Mouse (Mus musculus) embryonic facial prominence, embryonic 13.5 days (tissue): ENCODE measurements around the gene Stap2. TPM values are rescaled to one million over a fixed set of nuclear protein-coding genes. Genes with fewer than 3 reads are reported as not detected.

Experiments
- ATAC-seq: fragments of 200-750 bp; cut with Nextera tagmentation; 2 replicates; pipeline ENCODE4 v1.8.0; 2017; ENCODE audit warnings: low read depth; ENCODE audit not compliant: insufficient number of reproducible peaks, insufficient read depth, low FRiP score, low TSS enrichment
- H3K27ac ChIP-seq: fragments of 300-500 bp; sonication (generic); 2 replicates; pipeline ENCODE4 v1.5.1; 2015; ENCODE audit warnings: moderate library complexity, mild to moderate bottlenecking, inconsistent platforms
- H3K27me3 ChIP-seq: fragments of 300-500 bp; sonication (generic); 2 replicates; pipeline ENCODE4 v1.6.1; 2015; ENCODE audit warnings: mild to moderate bottlenecking, inconsistent platforms
- H3K36me3 ChIP-seq: fragments of 300-500 bp; sonication (generic); 2 replicates; pipeline ENCODE4 v1.6.1; 2015; ENCODE audit warnings: mild to moderate bottlenecking, inconsistent platforms
- H3K4me1 ChIP-seq: fragments of 300-500 bp; sonication (generic); 2 replicates; pipeline ENCODE4 v1.6.1; 2015; ENCODE audit warnings: inconsistent platforms
- H3K4me2 ChIP-seq: fragments of 300-500 bp; sonication (generic); 2 replicates; pipeline ENCODE4 v1.6.1; 2015; ENCODE audit warnings: moderate library complexity, mild to moderate bottlenecking, inconsistent platforms
- H3K4me3 ChIP-seq: fragments of 300-500 bp; sonication (generic); 2 replicates; pipeline ENCODE4 v1.5.1; 2015; ENCODE audit warnings: mild to moderate bottlenecking, inconsistent platforms
- H3K9ac ChIP-seq: fragments of 300-500 bp; sonication (generic); 2 replicates; pipeline ENCODE4 v1.6.1; 2015; ENCODE audit warnings: mild to moderate bottlenecking, inconsistent platforms
- H3K9me3 ChIP-seq: fragments of 300-500 bp; sonication (generic); 2 replicates; pipeline ENCODE4 v1.6.1; 2016; ENCODE audit warnings: inconsistent platforms
- WGBS: fragments of 180-500 bp; shearing (Covaris S2); methylation state at CpG from one replicate; pipeline ENCODE4 v1.1.7; 2015; ENCODE audit warnings: mixed read lengths; 5-methylcytosine and 5-hydroxymethylcytosine counted together
- polyA plus RNA-seq: library from polyadenylated mRNA; unstranded; fragments of >200 nt; fragmentation: Nextera tagmentation; extraction: Ambion mirVana; gene quantifications from 2 replicates; pipeline ENCODE4 v1.2.1, GENCODE M21; 2015

Stap2 gene
- polyA plus RNA-seq, 1 experiment from 2014 or later, result 10.2 TPM

- Histone ChIP-seq H3K4me2 (no peak overlapping the region), H3K4me1 (peaks cover 17% of the 10 kb centered on the region), H3K4me3 (no peak overlapping the region), H3K9me3 (no peaks in the 10 kb centered on the region), H3K27me3 (no peaks in the 10 kb centered on the region), H3K36me3 (peaks cover 65% of the 10 kb centered on the region), H3K9ac (no peak overlapping the region), H3K27ac (peak overlapping the region; percentile 16; the same call in 1 of the 2 replicates)
- ATAC-seq, result no peak
- WGBS, result 89% methylated on average over 5 of the region's 5 CpGs
Measured at GRCm38 (mm10) chr17:56023386-56023785, 18.0 kb upstream of the Stap2 start.

GRCm38 (mm10) chr17:56022989-56023290 lies 17.6 kb upstream of the Stap2 start:
- H3K4me1 ChIP-seq, result peaks cover 17% of the 10 kb centered on the region
- H3K9me3 ChIP-seq, result no peaks in the 10 kb centered on the region
- WGBS, result 92% methylated on average over 4 of the region's 4 CpGs
- no peak overlapping the region for H3K9ac ChIP-seq
- no peaks in the 10 kb centered on the region for H3K27me3 ChIP-seq
- H3K36me3 ChIP-seq, result peaks cover 65% of the 10 kb centered on the region
- ATAC-seq, result no peak
- H3K4me2 ChIP-seq, result no peak overlapping the region
- no peak overlapping the region for H3K27ac ChIP-seq
- H3K4me3 ChIP-seq, result no peak overlapping the region

- no peak overlapping the region for H3K4me2 ChIP-seq
- no peaks in the 10 kb centered on the region for H3K27me3 ChIP-seq
- H3K4me1 ChIP-seq, result peaks cover 18% of the 10 kb centered on the region
- H3K36me3 ChIP-seq, result peaks cover 65% of the 10 kb centered on the region
- H3K9ac ChIP-seq, result no peak overlapping the region
- H3K9me3 ChIP-seq, result no peaks in the 10 kb centered on the region
- ATAC-seq, result no peak
- no peak overlapping the region for H3K27ac ChIP-seq
- 45% methylated on average over 2 of the region's 2 CpGs for WGBS
- H3K4me3 ChIP-seq, result no peak overlapping the region
Measured at GRCm38 (mm10) chr17:56022131-56022988, 17.0 kb upstream of the Stap2 start.

- 78% methylated on average over 4 of the region's 4 CpGs for WGBS
- no peak overlapping the region for H3K4me3 ChIP-seq
- peaks cover 23% of the 10 kb centered on the region for H3K4me1 ChIP-seq
- no peak overlapping the region for H3K4me2 ChIP-seq
- 0 out of 2 replicates have a peak overlapping the region, but pooled peaks have one; percentile 21 for H3K9ac ChIP-seq
- no peak overlapping the region for H3K27ac ChIP-seq
- H3K9me3 ChIP-seq, result no peaks in the 10 kb centered on the region
- no peak for ATAC-seq
- no peaks in the 10 kb centered on the region for H3K27me3 ChIP-seq
- H3K36me3 ChIP-seq, result peaks cover 65% of the 10 kb centered on the region
Measured at GRCm38 (mm10) chr17:56021161-56021910, 16.0 kb upstream of the Stap2 start.

- H3K27ac ChIP-seq, result 0 out of 2 replicates have a peak overlapping the region, but pooled peaks have one; percentile 16
- ATAC-seq, result no peak
- H3K9ac ChIP-seq, result no peak overlapping the region
- H3K27me3 ChIP-seq, result no peaks in the 10 kb centered on the region
- no peak overlapping the region for H3K4me3 ChIP-seq
- no peaks in the 10 kb centered on the region for H3K9me3 ChIP-seq
- 94% methylated on average over 6 of the region's 6 CpGs for WGBS
- no peak overlapping the region for H3K4me2 ChIP-seq
- peaks cover 23% of the 10 kb centered on the region for H3K4me1 ChIP-seq
- peaks cover 73% of the 10 kb centered on the region for H3K36me3 ChIP-seq
Measured at GRCm38 (mm10) chr17:56020400-56021084, 15.2 kb upstream of the Stap2 start.

GRCm38 (mm10) chr17:56018347-56019131 lies 13.2 kb upstream of the Stap2 start:
- Histone ChIP-seq H3K4me1 (peaks cover 21% of the 10 kb centered on the region), H3K4me2 (no peak overlapping the region), H3K27me3 (no peaks in the 10 kb centered on the region), H3K9me3 (no peaks in the 10 kb centered on the region), H3K27ac (no peak overlapping the region), H3K4me3 (no peak overlapping the region), H3K36me3 (peaks cover 79% of the 10 kb centered on the region), H3K9ac (no peak overlapping the region)
- ATAC-seq, result peak; percentile 18; the same call in 1 of the 2 replicates
- 75% methylated on average over 20 of the region's 20 CpGs for WGBS

- H3K4me1 ChIP-seq, result peaks cover 14% of the 10 kb centered on the region
- WGBS, result 90% methylated on average over 7 of the region's 7 CpGs
- no peak overlapping the region for H3K4me3 ChIP-seq
- no peak overlapping the region for H3K4me2 ChIP-seq
- H3K9ac ChIP-seq, result no peak overlapping the region
- no peak overlapping the region for H3K27ac ChIP-seq
- H3K9me3 ChIP-seq, result no peaks in the 10 kb centered on the region
- H3K36me3 ChIP-seq, result peaks cover 81% of the 10 kb centered on the region
- no peak for ATAC-seq
- H3K27me3 ChIP-seq, result no peaks in the 10 kb centered on the region
Measured at GRCm38 (mm10) chr17:56017848-56018247, 12.5 kb upstream of the Stap2 start.

GRCm38 (mm10) chr17:56016793-56017785 lies 11.7 kb upstream of the Stap2 start:
- peaks cover 12% of the 10 kb centered on the region for H3K4me1 ChIP-seq
- no peak overlapping the region for H3K9ac ChIP-seq
- no peak overlapping the region for H3K4me2 ChIP-seq
- H3K4me3 ChIP-seq, result no peak overlapping the region
- no peaks in the 10 kb centered on the region for H3K9me3 ChIP-seq
- H3K27me3 ChIP-seq, result no peaks in the 10 kb centered on the region
- WGBS, result 75% methylated on average over 15 of the region's 15 CpGs
- peaks cover 87% of the 10 kb centered on the region for H3K36me3 ChIP-seq
- no peak for ATAC-seq
- no peak overlapping the region for H3K27ac ChIP-seq

GRCm38 (mm10) chr17:56016382-56016781 lies 11.0 kb upstream of the Stap2 start:
- peaks cover 6% of the 10 kb centered on the region; the same call in 1 of the 2 replicates for H3K4me1 ChIP-seq
- no peak overlapping the region for H3K4me2 ChIP-seq
- no peak overlapping the region for H3K9ac ChIP-seq
- no peaks in the 10 kb centered on the region for H3K27me3 ChIP-seq
- ATAC-seq, result no peak
- H3K27ac ChIP-seq, result no peak overlapping the region
- H3K4me3 ChIP-seq, result no peak overlapping the region
- H3K36me3 ChIP-seq, result peaks cover 94% of the 10 kb centered on the region
- no peaks in the 10 kb centered on the region for H3K9me3 ChIP-seq
- WGBS, result 85% methylated on average over 8 of the region's 8 CpGs

GRCm38 (mm10) chr17:56015293-56015692 lies 9.9 kb upstream of the Stap2 start:
- H3K27me3 ChIP-seq, result no peaks in the 10 kb centered on the region
- H3K27ac ChIP-seq, result no peak overlapping the region
- H3K36me3 ChIP-seq, result peaks cover 96% of the 10 kb centered on the region
- 96% methylated on average over 9 of the region's 9 CpGs for WGBS
- H3K9ac ChIP-seq, result no peak overlapping the region
- H3K9me3 ChIP-seq, result no peaks in the 10 kb centered on the region
- no peak overlapping the region for H3K4me2 ChIP-seq
- no peak for ATAC-seq
- no peak overlapping the region for H3K4me3 ChIP-seq
- peaks cover 16% of the 10 kb centered on the region for H3K4me1 ChIP-seq
